Mouse (Mus musculus) forebrain, embryonic 13.5 days (tissue): ENCODE measurements around the gene Cd7. TPM values are rescaled to one million over a fixed set of nuclear protein-coding genes. Genes with fewer than 3 reads are reported as not detected.

Experiments
- ATAC-seq: fragments of 200-750 bp; cut with Nextera tagmentation; 2 replicates; pipeline ENCODE4 v1.8.0; 2017
- H3K27ac ChIP-seq: fragments of 300-500 bp; sonication (generic); 2 replicates; pipeline ENCODE4 v1.5.1; 2015; ENCODE audit warnings: inconsistent platforms, mild to moderate bottlenecking, moderate library complexity
- H3K27me3 ChIP-seq: fragments of 300-500 bp; sonication (generic); 2 replicates; pipeline ENCODE4 v1.6.1; 2015; ENCODE audit warnings: mild to moderate bottlenecking, inconsistent platforms
- H3K36me3 ChIP-seq: fragments of 300-500 bp; sonication (generic); 2 replicates; pipeline ENCODE4 v1.6.1; 2015; ENCODE audit warnings: mild to moderate bottlenecking, inconsistent platforms; ENCODE audit not compliant: poor library complexity, severe bottlenecking
- H3K4me1 ChIP-seq: fragments of 300-500 bp; sonication (generic); 2 replicates; pipeline ENCODE4 v1.6.1; 2015; ENCODE audit warnings: inconsistent platforms
- H3K4me2 ChIP-seq: fragments of 300-500 bp; sonication (generic); 2 replicates; pipeline ENCODE4 v1.6.1; 2015; ENCODE audit warnings: inconsistent platforms, mild to moderate bottlenecking, moderate library complexity
- H3K4me3 ChIP-seq: fragments of 300-500 bp; sonication (generic); 2 replicates; pipeline ENCODE4 v1.5.1; 2015; ENCODE audit warnings: mild to moderate bottlenecking, inconsistent platforms
- H3K9ac ChIP-seq: fragments of 300-500 bp; sonication (generic); 2 replicates; pipeline ENCODE4 v1.6.1; 2015; ENCODE audit warnings: mild to moderate bottlenecking, inconsistent platforms
- H3K9me3 ChIP-seq: fragments of 300-500 bp; sonication (generic); replicated peaks from 2 replicates; pipeline ENCODE4 v1.6.1; 2016; ENCODE audit warnings: inconsistent platforms
- WGBS: fragments of 180-500 bp; shearing (Covaris S2); methylation state at CpG from one replicate; pipeline ENCODE4 v1.1.7; 2015; 5-methylcytosine and 5-hydroxymethylcytosine counted together
- polyA plus RNA-seq: library from polyadenylated mRNA; unstranded; fragments of >200 nt; fragmentation: Nextera tagmentation; extraction: Ambion mirVana; gene quantifications from 2 replicates; pipeline ENCODE4 v1.2.1, GENCODE M21; 2015

Cd7 gene
- polyA plus RNA-seq, 1 experiment from 2014 or later, result not detected

DNA sequence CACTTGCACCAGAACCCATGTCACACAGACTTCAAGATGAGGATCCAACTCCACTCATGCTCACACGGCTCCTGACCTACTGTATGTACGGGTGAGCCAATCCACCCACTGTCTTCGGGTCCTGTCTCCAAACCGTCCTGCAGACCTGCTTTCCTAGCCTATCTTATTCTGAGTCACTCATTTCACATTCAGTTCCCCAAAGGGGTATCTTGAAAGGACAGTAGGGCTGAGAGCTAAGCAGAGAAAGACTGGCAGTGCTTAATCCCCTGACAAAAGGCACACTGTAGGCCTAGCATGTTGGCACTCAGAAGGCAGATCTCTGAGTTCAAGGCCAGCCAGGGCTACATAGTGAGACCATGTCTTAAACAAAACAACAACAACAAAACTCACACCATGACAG lies 50.8 kb downstream of the Cd7 start:
- Histone ChIP-seq H3K9ac (peak overlapping the region; percentile 100; the same call in 1 of the 2 replicates), H3K4me3 (0 out of 2 replicates have a peak overlapping the region, but pooled peaks have one; percentile 100), H3K27me3 (no peaks in the 10 kb centered on the region), H3K9me3 (no peaks in the 10 kb centered on the region), H3K4me1 (peaks cover 51% of the 10 kb centered on the region), H3K27ac (no peak overlapping the region), H3K36me3 (peaks cover 28% of the 10 kb centered on the region), H3K4me2 (peak overlapping the region; percentile 94)
- ATAC-seq, result no peak
- WGBS, result 77% methylated on average over 4 of the region's 4 CpGs

DNA sequence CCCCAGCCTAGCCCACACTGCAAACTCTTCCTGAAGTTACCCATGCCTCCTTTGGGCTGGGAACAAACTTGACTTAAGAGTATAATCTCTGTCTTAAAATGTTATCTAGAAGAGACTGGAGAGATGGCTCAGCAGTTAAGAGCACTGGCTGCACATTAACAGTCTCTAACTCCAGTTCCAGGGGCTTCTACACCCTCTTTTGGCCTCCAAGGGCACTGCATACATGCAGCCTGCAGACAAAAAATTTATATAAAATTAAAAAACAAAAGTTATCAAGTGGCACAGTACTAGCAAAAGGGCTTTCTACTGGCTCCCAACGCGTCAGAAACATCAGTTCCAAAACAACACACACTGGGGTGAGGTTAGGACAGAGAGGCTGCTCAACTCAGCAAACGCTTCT lies 51.6 kb downstream of the Cd7 start:
- Histone ChIP-seq H3K4me1 (peaks cover 44% of the 10 kb centered on the region), H3K4me2 (no peak overlapping the region; the same call in 1 of the 2 replicates), H3K27ac (no peak overlapping the region), H3K4me3 (no peak overlapping the region), H3K36me3 (peaks cover 36% of the 10 kb centered on the region), H3K9me3 (no peaks in the 10 kb centered on the region), H3K9ac (0 out of 2 replicates have a peak overlapping the region, but pooled peaks have one; percentile 9), H3K27me3 (no peaks in the 10 kb centered on the region)
- WGBS, result 86% methylated on average over 3 of the region's 3 CpGs
- ATAC-seq, result no peak

Other genes starting within 250 kb of the Cd7 start
- gene Dus1l, start 243.0 kb downstream of the Cd7 start, polyA plus RNA-seq, result 58.6 and 67.7 TPM in 2 replicates
- 61.4 and 79.4 TPM in 2 replicates for gene Fasn, start 214.9 kb downstream of the Cd7 start, polyA plus RNA-seq
- 5.6 and 6.9 TPM in 2 replicates for gene Ccdc57, start 106.5 kb downstream of the Cd7 start, polyA plus RNA-seq
- 15.7 and 18.7 TPM in 2 replicates for gene Slc16a3, start 90.9 kb downstream of the Cd7 start, polyA plus RNA-seq
- gene Csnk1d, start 48.1 kb downstream of the Cd7 start, polyA plus RNA-seq, result 122 and 139 TPM in 2 replicates
- not detected in 2 replicates for gene Sectm1b, start 24.2 kb upstream of the Cd7 start, polyA plus RNA-seq
- not detected in 2 replicates for gene Sectm1a, start 41.8 kb upstream of the Cd7 start, polyA plus RNA-seq
- 0.09 TPM in 1 of 2 replicates, not detected in the other for gene Tex19.2, start 79.3 kb upstream of the Cd7 start, polyA plus RNA-seq
- not detected in 2 replicates for gene Tex19.1, start 106.7 kb upstream of the Cd7 start, polyA plus RNA-seq
- 0.09 TPM in 1 of 2 replicates, not detected in the other for gene Uts2r, start 120.9 kb upstream of the Cd7 start, polyA plus RNA-seq
- gene Hexdc, start 165.0 kb upstream of the Cd7 start, polyA plus RNA-seq, result 11.4 and 12.0 TPM in 2 replicates
- gene Ogfod3, start 165.3 kb upstream of the Cd7 start, polyA plus RNA-seq, result 16.8 and 17.2 TPM in 2 replicates
- gene Cybc1, start 189.9 kb upstream of the Cd7 start, polyA plus RNA-seq, result 37.0 and 41.2 TPM in 2 replicates
- 74.0 and 78.9 TPM in 2 replicates for gene Narf, start 197.8 kb upstream of the Cd7 start, polyA plus RNA-seq
- 13.4 and 14.2 TPM in 2 replicates for gene Foxk2, start 220.6 kb upstream of the Cd7 start, polyA plus RNA-seq